Mouse (Mus musculus) mouse trophoblast stem cell (cell line): ENCODE measurements around the gene Gas6.

Experiments used
- in situ Hi-C, 2 experiments: fragments of 300-500 bp; cut with MseI, MboI; formaldehyde crosslinking; loops; 2 replicates in 1 of 2; 3 replicates in 1 of 2; pipeline ENCODE4 v1.15.1; 2025

Gene Gas6

DNA sequence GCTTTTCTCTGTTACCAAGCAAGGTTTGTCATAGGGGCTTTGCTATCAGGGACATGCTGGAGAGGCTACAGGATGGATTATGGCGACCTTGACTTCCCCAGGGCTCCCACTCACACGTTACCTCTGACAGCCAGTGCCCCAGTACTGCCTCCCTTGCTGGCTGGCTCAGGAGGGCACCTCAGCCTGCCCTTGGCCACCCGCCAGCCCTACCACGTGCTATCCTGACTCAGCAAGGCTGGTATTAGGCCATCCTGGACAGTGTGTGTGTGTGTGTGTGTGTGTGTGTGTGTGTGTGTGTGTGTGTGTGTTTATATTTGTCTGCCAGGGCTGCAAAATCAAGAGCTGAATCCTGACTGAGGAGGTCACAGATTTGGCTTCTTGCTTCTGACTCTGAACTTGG lies 12.6 kb upstream of the Gas6 start:
- in situ Hi-C loops: no loop called here

DNA sequence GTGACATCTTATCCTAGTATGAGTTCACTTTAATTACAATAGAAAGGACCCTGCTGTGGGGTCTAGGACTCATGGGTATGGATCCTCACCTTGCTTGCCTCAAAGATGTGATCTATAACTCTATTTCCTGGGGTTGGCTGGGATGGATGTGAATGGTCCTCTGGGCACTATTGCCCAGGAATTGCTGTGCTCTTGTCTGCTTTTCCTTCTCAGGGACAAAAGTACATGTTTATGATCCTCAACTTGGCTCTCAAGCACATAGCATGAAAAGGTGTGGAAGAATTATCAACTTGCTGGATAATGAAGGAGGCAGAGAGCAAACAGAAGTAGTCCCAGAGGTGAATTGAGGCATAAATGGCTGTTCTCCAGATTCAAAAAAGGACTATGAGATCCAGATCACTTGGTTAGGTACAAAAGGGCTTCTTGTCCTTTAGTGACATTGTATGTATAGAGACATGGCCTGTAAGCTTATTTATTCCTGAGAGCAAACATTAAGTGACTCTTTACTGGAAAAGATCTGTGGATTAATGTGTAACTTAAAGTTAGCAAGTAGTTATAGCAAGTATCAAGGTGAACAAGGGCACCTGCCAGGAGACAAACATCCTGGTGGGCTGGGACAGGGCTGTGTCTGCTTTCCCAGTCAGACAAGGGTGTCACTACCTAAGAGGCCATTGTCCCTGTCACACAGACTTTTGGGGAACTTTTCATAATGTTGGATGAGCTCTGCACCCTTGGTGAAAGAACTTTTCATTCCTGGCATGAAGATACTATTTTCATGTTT lies 10.8 kb upstream of the Gas6 start:
- in situ Hi-C loops: no loop called here

DNA sequence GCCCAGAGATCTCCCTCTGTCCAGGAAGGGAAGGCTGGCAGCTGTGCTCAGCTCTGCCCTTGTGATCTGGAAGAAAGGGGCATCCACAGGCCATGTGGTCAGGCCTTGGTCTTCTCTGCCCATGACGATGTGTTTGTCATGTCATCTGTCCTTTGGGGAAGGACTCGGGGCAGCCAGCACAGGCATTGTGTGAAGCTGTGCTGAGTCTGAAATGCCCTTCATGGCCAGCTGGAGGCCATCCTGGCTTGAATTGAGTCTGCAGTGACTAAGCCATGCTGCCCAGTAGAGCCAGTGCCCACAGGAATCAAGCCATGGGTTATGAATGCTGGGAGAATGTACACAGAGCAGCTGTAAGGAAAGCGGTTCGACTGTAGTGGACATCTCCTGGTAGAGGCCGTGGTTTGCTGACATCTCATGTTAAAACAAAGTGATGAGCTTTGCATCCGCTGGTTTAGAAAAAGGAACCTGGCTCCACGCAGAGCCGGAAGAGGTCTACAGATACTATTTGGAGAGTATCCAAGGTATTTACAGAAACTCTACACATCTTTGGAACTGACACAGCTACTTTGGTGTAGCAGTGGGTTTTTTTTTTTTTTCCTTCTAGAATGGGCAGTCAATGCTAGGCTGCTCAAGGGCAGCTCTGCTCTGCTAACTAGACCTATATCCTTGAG lies 9.8 kb upstream of the Gas6 start:
- in situ Hi-C loops: no loop called here

DNA sequence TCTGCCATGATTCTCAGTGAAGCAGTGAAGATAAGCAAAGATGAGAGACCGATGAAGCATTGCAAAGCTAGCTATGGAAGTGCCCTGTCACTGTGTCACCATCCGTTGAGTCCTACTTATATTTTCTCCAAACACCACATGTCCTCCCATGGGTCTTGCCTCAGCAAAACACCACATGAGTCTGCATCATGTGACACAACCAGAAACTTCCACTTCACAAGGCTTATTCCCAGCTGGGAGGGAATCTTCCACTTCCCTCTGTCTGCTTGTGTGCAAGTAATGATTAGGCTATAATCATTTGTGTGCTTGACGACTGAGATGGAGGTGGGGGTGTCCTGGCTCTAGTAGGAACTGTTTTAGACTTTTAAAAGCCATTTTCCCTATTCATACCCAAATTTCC lies 6.9 kb upstream of the Gas6 start:
- in situ Hi-C loops: no loop called here

DNA sequence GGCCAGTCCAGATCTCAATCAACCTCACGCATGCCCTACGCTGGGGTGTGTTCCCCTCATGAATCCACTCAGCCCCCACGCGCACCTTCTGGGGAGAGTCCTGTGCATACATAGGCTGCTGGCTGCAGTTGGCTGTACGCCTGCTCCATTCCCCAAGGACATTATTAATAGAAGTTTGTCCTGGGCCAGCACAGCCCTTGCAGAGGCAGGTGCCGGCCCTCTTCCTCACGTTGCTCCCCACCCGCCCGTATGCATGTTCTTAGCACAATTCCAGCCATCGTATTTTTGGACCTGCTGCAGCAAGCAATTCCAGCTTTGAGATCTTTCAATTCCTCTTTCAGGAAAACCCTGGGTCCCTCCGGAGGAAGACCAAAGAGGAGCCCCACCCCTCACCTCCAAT lies 1.3 kb downstream of the Gas6 start:
- in situ Hi-C loops: no loop called here

DNA sequence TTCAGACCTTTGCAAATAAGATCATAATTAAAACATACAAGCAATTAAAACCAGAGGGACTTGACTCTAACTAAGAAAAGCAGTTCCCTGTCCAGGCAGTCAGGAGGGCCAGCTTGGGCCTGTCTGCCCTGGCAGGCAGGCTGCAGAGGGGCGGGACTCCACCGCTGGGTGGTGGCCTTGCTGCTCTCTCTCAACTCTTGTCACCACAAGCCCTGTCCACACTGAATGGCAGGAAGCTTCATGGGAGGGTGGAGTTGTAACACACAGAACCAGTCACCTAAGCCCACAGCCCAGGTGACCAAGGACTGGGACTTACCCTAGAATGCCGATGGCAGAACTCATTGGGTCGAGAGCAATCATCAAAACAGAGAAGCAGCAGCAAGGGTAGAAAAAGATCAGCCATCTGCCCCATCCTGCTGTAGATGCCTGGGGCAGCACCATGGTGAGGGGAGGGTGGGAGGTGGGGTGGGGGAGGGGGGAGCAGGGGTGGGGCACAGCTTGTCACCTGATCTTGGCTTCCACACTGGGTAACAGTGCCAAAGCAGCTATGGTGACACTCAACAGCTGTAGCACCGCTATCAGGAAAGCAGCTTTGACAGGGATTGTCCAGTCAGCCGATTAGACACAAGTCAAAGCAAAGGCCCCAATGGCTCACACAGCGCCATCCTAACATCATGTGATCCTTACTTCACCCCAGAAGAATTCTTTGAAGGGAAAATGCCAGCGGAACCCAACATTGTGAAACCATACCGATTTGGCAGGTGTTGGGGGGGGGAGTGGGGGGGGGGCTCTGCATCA lies 1.9 kb downstream of the Gas6 start:
- in situ Hi-C loops: no loop called here

DNA sequence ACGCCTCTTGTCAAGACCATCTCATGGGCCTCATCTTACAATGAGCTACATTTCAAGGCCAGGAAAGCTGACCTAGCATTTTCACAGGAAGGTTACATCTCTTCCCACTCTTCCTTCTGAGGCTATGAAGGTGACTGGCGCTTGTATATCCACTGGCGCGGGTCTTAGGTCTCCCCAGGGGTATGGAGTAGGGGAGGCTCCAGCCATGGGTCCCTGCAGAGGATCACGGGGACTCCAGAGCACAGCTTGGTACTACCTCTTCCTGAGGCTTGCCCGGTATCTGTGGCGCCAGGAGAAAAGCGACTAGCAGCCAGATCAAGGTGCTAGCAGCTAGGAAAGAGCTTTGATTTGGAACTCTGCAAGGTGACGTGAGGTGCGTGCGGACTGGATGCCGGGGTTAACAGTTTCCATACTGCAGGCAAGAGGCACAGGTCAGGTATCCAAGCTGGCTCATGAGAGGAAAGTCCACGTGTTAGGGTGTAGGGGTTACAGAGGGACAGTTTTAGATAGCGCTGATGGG lies 2.7 kb downstream of the Gas6 start:
- in situ Hi-C loops: no loop called here

DNA sequence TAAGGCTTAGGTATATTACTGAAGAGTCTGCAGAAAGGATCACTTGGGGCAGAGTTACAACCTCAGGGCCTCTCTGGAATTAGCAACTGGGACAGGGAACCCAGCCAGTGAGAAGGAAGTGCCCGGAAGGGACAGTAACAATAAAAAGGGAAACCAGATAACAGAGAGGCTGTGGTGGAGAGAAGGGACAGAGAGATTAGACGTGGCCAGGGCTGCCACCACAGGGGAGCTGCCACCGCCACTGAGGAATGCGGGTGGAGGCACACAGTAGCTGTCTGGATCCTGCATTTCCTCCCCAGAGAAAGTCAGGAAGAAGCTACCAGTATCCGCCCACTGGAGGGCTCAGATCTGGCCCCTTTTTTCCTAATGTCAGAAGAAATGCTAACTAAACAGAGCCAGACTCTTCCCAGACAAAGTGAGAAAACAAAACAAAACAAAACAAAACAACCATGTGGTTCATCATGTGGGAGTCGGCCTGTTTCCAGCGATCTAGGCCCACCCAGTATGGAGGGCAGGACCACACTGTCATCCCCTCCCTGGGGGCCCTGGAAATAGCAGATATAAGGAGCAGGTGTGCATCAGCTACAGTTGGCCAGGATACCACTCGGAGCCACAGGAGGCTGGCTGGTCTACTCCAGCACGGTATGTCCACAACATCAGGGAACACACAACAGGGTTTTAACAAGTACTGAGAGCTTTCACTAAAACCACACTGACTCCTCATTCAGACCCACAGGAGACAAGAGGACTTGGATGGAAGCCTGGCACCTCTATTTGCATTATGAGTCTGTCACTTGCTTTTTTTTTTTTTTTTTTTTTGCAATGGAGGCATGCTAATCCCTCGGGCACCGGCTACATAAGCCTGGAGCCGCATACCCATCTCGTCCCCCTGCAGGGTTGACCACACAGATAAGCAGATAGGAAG lies 4.0 kb downstream of the Gas6 start:
- in situ Hi-C loops: no loop called here

DNA sequence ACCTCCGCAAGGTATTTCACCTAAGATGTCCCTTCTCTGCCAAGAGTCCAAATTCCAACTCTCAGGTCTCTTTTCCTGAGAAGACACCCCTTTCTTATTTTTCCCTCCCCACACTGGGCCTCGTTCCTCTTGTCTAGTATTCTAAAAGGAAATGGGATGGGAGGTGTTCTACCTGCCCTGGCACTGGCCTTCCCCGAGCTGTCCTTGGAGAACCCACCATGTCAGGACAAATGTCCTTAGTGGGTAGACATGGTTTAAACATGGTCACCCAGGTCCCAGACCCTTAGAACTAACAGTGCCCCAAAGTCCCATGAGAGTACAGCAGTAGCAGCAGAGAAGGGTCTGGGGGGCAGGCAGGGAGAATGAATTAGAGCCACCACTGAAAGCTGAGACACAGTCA lies 4.9 kb downstream of the Gas6 start:
- in situ Hi-C loops: no loop called here

DNA sequence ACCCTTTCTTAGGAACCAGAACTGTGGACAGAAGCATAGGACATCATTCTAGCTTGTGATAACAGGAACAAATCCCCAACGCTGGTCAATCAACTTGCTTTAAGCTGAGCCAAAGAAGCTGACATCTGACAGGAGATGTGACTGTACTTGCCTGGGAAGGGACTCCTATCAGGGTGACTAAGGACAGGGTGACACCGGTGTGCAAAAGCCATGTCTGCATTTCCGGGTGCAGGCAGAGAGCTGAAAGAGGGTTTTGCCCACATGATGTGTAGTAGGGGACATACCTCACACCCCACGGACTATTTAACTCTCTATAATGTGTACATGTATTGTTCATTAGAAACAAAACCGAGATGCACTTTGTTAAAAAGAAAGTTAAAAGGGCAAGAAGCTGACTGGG lies 11.1 kb downstream of the Gas6 start:
- in situ Hi-C loops: no loop called here

DNA sequence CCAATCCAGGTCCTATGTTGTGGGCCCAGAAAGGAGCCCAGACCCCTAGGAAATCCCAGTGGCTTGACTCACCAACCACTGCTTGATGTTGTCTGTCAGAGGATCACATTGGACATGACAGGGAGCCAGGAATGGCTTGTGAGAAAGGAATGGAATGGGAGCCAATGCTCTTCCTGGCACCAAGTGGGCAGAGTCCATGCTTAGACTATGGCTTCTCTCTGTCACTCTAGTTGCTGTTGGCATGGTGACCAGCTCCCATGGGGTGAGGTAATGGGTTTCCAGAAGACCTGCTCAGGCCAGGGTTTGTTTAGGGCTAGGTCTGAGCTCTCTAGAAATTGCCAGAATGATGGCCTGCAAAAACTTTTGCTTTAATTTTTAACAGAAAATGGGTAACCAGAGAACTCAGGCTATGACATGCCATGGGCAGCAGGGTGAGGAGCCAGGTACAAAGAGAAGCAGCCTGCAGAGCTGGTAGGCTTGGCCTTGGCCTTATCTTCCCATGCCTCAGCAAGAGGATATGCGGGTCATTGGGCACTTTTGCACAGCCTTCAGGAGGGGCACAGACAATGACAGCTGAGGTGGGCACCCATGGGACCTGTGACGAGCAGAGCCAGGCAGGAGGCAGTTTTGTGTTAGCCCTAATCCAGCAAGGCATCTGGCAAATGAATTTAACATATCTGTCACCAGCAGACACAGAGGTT lies 12.0 kb downstream of the Gas6 start:
- in situ Hi-C loops: no loop called here

DNA sequence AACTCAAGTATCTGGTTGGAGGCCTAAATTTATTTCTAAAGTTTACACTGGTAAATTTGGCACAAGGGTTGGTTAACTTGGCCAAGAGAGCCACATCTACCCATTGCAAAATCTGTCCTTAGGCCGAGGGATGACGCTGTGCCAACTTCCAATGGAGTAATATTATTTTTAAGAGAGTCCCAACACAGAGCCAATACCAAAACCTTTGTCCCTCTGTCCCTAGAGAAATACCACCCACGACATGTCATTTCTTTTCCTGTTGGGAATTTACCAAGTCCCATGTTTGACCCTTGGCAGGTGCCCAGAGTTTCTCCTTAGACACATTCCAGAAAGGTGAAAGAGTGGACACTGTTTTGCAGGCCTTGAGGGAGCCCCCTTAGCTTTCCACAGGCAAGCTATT lies 12.7 kb downstream of the Gas6 start:
- in situ Hi-C loops: no loop called here

DNA sequence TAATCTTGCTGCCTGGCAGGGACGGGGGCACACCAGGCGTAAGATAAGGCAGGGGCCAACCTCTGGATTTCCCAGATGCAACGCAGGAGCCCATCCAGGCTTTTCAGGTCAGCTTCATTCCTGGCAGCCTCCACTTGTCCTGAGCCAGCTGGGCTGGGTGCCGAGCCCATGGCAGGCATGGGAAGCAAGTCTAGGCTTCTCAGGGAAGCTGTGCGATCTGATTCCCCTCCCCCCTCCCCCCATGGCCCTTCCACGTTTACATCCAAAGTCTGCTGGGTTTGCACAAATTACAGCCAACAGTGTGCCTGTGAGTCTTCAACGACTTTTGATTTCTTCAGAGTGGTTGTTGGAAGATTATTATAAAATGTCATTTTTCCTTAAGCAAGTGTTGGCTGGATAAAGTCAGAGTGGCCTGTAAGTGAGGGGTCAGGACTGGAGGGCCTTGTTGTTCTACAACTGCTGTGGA lies 13.2 kb downstream of the Gas6 start:
- in situ Hi-C loops: no loop called here

DNA sequence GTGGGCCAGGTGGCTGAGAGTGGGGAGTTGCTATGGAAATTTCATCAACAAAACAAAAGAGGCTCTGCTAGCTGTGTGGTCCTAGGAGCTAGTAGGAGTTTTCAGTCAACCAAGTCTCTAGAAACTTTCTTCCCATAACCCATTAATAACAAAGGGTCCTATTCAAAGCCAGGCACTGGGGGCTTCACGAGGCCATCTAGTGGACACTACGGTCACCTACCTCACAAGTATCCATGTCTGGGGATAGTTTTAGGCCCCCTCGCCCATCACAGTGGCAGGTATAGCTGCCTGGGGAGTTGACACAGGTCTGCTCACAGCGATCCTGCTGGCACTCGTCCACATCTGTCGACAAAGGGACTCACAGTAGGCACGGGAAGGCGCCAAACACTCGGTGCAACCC lies 18.4 kb downstream of the Gas6 start:
- in situ Hi-C loops: no loop called here

DNA sequence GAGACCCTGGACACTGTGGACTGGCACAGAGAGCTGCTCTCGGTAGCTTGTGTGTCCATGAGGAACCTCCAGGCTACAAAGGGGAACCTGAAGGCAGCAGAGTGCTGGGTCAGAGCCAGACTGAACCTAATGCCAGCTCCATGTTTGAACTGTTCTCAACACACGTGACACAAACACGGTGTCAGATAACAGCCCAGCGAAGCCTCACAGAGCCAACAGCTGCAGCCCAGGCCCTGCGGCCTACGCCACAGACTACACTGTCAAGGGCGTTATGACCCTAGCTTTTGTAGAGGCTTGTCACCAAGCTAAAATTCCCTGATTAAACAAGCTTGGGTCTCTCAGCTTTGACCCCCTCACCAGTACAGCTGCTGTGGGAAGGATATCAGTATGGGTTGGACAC lies 22.0 kb downstream of the Gas6 start:
- in situ Hi-C loops: no loop called here

DNA sequence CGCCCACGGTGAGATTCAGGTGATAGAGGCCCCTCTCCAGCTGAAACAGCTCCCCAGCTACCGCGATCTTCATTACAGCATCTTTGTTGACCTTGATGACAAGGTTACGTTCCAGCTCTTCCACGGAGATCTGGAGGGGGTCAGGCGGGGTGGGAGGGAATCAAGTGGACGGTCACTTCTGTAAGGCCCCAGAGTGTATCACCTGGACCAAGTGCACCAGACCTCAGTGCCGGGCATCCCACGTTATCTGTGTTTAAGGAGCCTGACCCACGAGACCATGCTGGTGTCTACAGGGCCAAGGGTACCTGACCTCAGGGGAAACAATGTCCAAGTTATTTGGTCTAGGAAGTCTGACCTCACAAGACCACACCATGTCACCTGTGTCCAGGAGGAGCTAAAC lies 22.8 kb downstream of the Gas6 start:
- in situ Hi-C loops: no loop called here

DNA sequence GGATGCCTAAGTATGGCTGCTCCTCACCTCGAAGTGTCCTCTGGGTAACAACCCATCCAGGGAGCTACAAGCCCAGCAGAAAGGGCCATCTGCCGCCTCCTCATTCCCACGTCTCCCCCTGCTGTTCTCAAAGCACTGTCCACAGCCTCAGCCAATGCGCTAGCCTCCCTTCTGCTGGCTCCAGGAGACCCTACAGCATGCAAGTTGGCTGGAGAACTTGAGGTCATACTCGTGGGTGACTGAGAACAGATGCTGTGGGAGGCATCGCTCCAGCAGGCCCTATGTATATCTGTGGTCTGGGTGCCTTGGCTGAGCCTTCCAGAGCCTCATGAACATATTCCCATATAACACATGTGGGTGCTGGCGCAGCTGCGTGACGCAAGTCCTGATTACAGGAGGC lies 25.6 kb downstream of the Gas6 start:
- in situ Hi-C loops: no loop called here

DNA sequence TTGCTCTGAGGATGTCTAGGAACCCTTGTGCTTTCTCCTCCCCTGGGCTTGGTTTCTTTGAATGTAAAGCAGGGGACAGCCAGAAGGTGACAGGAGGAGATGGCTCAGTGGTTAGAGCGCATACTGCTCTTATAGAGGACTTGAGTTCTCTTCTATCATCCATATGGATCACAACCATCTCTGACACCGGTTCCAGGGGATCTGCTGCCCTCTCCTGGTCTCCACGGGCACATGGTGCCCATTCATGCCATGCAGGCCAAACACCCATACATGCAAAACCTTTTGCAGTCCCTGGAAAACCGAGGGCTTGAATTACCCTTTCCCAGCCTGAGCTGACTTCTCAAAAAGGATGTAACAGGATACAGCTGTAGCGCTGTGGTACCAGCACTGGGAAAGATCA lies 27.3 kb downstream of the Gas6 start:
- in situ Hi-C loops: no loop called here

DNA sequence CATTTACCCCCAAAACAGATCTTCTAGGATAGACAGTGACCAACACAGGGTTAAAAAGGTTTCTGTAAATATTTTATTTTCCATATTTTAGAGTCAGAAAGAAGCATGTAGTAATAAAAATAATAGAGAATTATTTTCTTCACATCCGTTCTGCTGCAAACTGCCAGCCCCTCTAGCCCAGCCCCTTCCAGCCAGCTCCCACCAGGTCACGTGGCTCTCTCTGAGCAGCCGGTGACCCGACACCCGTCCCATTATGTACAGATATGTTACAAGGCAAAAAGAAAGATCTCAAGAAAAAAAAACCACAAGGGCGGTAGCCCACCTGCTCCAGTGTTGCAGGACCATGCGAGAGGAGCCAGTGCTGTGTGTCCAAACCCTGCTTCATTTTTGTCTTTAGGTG lies 29.0 kb downstream of the Gas6 start:
- in situ Hi-C loops: no loop called here

DNA sequence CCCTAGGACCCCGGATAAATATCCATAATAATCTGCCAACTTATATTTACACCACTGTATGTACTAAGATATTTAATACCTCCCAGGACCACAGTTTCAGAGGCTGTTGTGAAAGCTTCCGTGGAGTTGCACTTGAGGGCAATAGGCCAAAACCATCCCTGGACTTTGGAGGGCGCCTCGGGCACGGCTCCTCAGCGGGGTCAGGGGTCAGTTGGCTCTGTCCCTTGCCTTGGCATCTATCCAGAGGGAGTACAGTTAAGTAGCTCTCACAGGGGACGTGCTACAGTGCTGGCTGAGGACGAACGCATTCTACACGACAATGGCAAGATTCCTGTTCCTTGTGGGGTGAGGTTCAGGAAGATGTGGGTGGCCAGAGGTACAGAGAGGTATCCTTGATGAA lies 31.9 kb downstream of the Gas6 start:
- in situ Hi-C loops: no loop called here

DNA sequence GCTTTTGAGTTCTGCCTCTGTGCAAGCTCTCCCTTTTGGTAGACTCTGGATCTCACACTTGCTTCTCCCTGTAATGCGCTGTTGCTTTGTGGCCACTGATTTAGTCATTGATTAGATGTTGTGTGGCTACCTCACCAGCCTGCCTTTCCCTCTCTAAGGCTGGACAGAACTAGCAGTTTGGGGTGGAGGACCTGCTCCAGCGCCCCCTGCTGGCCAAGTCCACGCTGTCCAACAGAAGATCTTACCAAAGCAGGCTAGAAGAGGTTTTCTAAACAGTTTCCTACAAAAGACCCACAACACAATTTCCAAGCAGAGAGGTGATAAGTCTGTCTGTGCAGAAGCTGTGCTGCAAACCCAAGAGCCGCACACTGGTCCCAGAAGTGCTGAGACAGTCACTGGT lies 32.4 kb downstream of the Gas6 start:
- in situ Hi-C loops: no loop called here
